Mouse (Mus musculus) hindbrain, embryonic 11.5 days (tissue): ENCODE measurements around the gene Zfp935. TPM values are rescaled to one million over a fixed set of nuclear protein-coding genes. Genes with fewer than 3 reads are reported as not detected.

Experiments
- polyA plus RNA-seq: library from polyadenylated mRNA; unstranded; fragments of >200 nt; fragmentation: Nextera tagmentation; extraction: Ambion mirVana; gene quantifications from 2 replicates; pipeline ENCODE4 v1.2.1, GENCODE M21; 2014

Gene Zfp935
- polyA plus RNA-seq, 1 experiment from 2014 or later, result not detected

Other genes starting within 250 kb of the Zfp935 start
- gene Gm3604, start 175.3 kb downstream of the Zfp935 start, polyA plus RNA-seq, result 2.8 and 3.4 TPM in 2 replicates
- 12.1 and 16.5 TPM in 2 replicates for gene Gm49359, start 91.7 kb downstream of the Zfp935 start, polyA plus RNA-seq
- gene Zfp934, start 12.7 kb upstream of the Zfp935 start, polyA plus RNA-seq, result 18.7 and 24.1 TPM in 2 replicates
- gene 6720489N17Rik, start 65.7 kb upstream of the Zfp935 start, polyA plus RNA-seq, result 12.0 and 13.8 TPM in 2 replicates
- 31.9 and 36.8 TPM in 2 replicates for gene Platr25, start 202.2 kb upstream of the Zfp935 start, polyA plus RNA-seq
- 11.8 and 12.7 TPM in 2 replicates for gene Gm5141, start 227.3 kb upstream of the Zfp935 start, polyA plus RNA-seq